Mouse (Mus musculus) liver, adult 2 months (tissue): ENCODE data around the gene Rspo4.

Experiments used
- CTCF ChIP-seq: fragments of 200-500 bp; IDR thresholded peaks from 2 replicates; pipeline ENCODE4 v1.5.1; 2011; ENCODE audit warnings: low read depth, low read length, control low read depth
- POLR2A ChIP-seq: fragments of 200-500 bp; IDR thresholded peaks from 2 replicates; pipeline ENCODE4 v1.6.1; 2011; ENCODE audit warnings: low read length, control low read depth; ENCODE audit not compliant: insufficient read depth; ENCODE audit errors: extremely low read depth

- TF ChIP-seq CTCF (no peak), POLR2A (no peak)
Measured at GRCm38 (mm10) chr2:151915111-151915510, 72.4 kb downstream of the Rspo4 start.
